Mouse (Mus musculus): Measurements from ENCODE around the gene Uqcrfs1.

DNA sequence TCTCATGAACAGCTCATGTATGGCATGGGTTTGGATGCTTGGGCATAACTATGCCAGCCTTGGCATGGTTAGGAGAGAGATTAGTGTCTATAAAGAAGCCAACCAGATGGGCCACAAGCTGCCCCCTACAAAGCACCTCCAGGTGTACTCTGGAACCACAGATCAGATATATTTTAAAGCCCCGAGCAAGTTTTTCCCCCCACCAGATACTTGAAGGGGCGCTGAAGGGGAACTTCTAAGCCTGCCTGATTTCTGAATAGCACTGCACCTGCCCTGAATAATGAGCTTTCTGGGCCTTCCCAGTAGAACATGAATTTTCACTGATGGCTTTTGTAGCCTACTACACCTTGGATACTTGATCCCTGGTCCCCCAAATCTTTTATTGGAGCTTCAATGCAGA is 12.6 kb upstream of the Uqcrfs1 start:
- TF ChIP-seq POLR2A (IDR thresholded peaks at IDR 0.05; ENCODE audit: low read depth, low read length) (no peak), CTCF (IDR thresholded peaks at IDR 0.05; ENCODE audit: extremely low read depth, insufficient read length, insufficient replicate concordance, low read depth, low read length) (no peak)

All from small intestine, adult 2 months (tissue).